Mouse (Mus musculus) G1E (cell line): ENCODE results near the gene Zc3hav1. TPM values are rescaled to one million over a fixed set of nuclear protein-coding genes. Genes with fewer than 3 reads are reported as not detected.

Source experiments
- ATAC-seq: 2 replicates; pipeline ENCODE4 v1.8.0; 2016; ENCODE audit warnings: mild to moderate bottlenecking; ENCODE audit not compliant: insufficient number of reproducible peaks, poor library complexity, low FRiP score, severe bottlenecking; ENCODE audit errors: extremely low read depth
- DNase-seq: peaks from one replicate; pipeline ENCODE4 v3.0.0; 2012; ENCODE audit warnings: low spot score
- H3K27me3 ChIP-seq: 2 replicates; pipeline ENCODE4 v1.6.1; 2012; ENCODE audit warnings: mild to moderate bottlenecking, low read length, inconsistent platforms; ENCODE audit not compliant: insufficient read depth
- H3K36me3 ChIP-seq: replicated peaks from 2 replicates; pipeline ENCODE3; 2012; ENCODE audit warnings: mild to moderate bottlenecking, inconsistent platforms
- H3K4me1 ChIP-seq: 2 replicates; pipeline ENCODE4 v1.6.1; 2012; ENCODE audit warnings: low read depth, low read length, inconsistent platforms, mixed read lengths; ENCODE audit not compliant: insufficient read depth
- H3K4me3 ChIP-seq: 2 replicates; pipeline ENCODE4 v1.5.1; 2012; ENCODE audit warnings: low read depth, mild to moderate bottlenecking, inconsistent platforms, low read length, moderate library complexity, mixed read lengths
- H3K9me3 ChIP-seq: replicated peaks from 2 replicates; pipeline ENCODE4 v1.6.1; 2012; ENCODE audit warnings: inconsistent platforms
- CTCF ChIP-seq: IDR thresholded peaks from 2 replicates; pipeline ENCODE4 v1.5.1; 2012; ENCODE audit warnings: low read depth, low read length, inconsistent platforms, mixed read lengths
- GATA1 ChIP-seq: IDR thresholded peaks from 2 replicates; pipeline ENCODE4 v1.6.1; 2012; ENCODE audit warnings: borderline replicate concordance, low read length, inconsistent platforms, mixed read lengths
- GATA2 ChIP-seq: IDR thresholded peaks from 2 replicates; pipeline ENCODE4 v1.6.1; 2012; ENCODE audit warnings: low read depth, low read length, inconsistent platforms, borderline replicate concordance
- POLR2AphosphoS5 ChIP-seq: IDR thresholded peaks from 2 replicates; pipeline ENCODE4 v1.6.1; 2012; ENCODE audit warnings: low read depth, low read length, inconsistent platforms; ENCODE audit not compliant: insufficient replicate concordance
- TAL1 ChIP-seq: conservative IDR thresholded peaks from 2 replicates; pipeline ENCODE4 v1.6.1; 2012; ENCODE audit warnings: low read depth, low read length, inconsistent platforms, mixed read lengths
- polyA plus RNA-seq: library from polyadenylated mRNA; stranded (reverse); fragments of >175 nt; gene quantifications from 2 replicates; pipeline ENCODE4 v1.2.3, GENCODE M21; 2012
- total RNA-seq, 2 experiments: library from RNA; stranded (forward) in 1 of 2; stranded (reverse) in 1 of 2; fragments of 200-1000 nt in 1 of 2; fragments of >200 nt in 1 of 2; fragmentation: Nextera tagmentation in 1 of 2; gene quantifications; 2 replicates each; pipeline ENCODE4 v1.2.3; 2014 to 2017

Zc3hav1 gene
- total and polyA plus RNA-seq, 3 experiments = 45.8 to 217 (median 112) TPM

- ATAC-seq = no peak
- H3K4me1 ChIP-seq = peaks cover 55% of the 10 kb centered on the region
Measured at GRCm38 (mm10) chr6:38337951-38338350, 16.5 kb downstream of the Zc3hav1 start.

GRCm38 (mm10) chr6:38337166-38337705 lies 17.2 kb downstream of the Zc3hav1 start:
- Histone ChIP-seq H3K4me3 (no peak overlapping the region), H3K36me3 (peaks cover 87% of the 10 kb centered on the region), H3K27me3 (no peaks in the 10 kb centered on the region), H3K4me1 (peaks cover 49% of the 10 kb centered on the region), H3K9me3 (no peaks in the 10 kb centered on the region)
- ATAC-seq (no peak), DNase-seq (no peak)
- no peak for TF ChIP-seq CTCF
- TF ChIP-seq GATA1 = no peak
- TF ChIP-seq POLR2AphosphoS5 = no peak
- TF ChIP-seq TAL1 = no peak
- TF ChIP-seq GATA2 = no peak

More at GRCm38 (mm10) chr6:38337951-38338350, 16.5 kb downstream of the Zc3hav1 start:
- no peaks in the 10 kb centered on the region for H3K27me3 ChIP-seq
- TF ChIP-seq GATA1 = no peak
- TF ChIP-seq GATA2 = no peak
- TF ChIP-seq TAL1 = no peak
- TF ChIP-seq POLR2AphosphoS5 = no peak
- no peak for TF ChIP-seq CTCF
- H3K36me3 ChIP-seq = peaks cover 82% of the 10 kb centered on the region
- no peaks in the 10 kb centered on the region for H3K9me3 ChIP-seq
- no peak for DNase-seq
- H3K4me3 ChIP-seq = no peak overlapping the region

GRCm38 (mm10) chr6:38335264-38335663 lies 19.1 kb downstream of the Zc3hav1 start:
- TF ChIP-seq GATA1 (no peak), TAL1 (no peak), CTCF (no peak), GATA2 (no peak), POLR2AphosphoS5 (no peak)
- H3K27me3 ChIP-seq = no peaks in the 10 kb centered on the region
- ATAC-seq (no peak), DNase-seq (no peak)
- H3K9me3 ChIP-seq = no peaks in the 10 kb centered on the region
- H3K4me3 ChIP-seq = no peak overlapping the region
- H3K4me1 ChIP-seq = peaks cover 31% of the 10 kb centered on the region
- H3K36me3 ChIP-seq = peaks cover 95% of the 10 kb centered on the region

DNA sequence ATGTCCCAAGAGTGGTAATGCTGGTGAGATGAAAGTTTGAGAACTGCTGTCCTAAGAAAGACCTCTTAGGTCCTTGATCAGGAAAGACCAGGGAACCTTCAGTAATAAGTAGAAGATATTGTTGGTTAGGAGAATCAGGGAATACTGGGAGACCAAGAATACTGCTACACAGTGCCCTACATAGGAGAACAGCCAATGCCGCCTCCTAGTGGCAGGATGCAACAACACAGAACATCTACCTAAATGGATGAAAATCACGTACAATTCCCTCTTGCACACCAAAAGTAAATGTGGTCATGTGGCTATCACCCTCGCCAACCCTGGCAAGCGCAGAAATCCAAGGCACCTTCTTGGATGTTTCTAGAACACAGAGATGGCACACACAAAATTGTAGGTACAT lies 27.8 kb downstream of the Zc3hav1 start:
- TF ChIP-seq GATA2 = no peak
- TF ChIP-seq CTCF = peak; percentile 41
- TF ChIP-seq POLR2AphosphoS5 = no peak
- Histone ChIP-seq H3K4me3 (no peak overlapping the region), H3K9me3 (peaks cover 17% of the 10 kb centered on the region), H3K4me1 (no peaks in the 10 kb centered on the region), H3K27me3 (no peaks in the 10 kb centered on the region), H3K36me3 (peaks cover 88% of the 10 kb centered on the region)
- no peak for ATAC-seq
- DNase-seq = no peak

GRCm38 (mm10) chr6:38320621-38321020 lies 33.8 kb downstream of the Zc3hav1 start:
- DNase-seq (no peak), ATAC-seq (no peak)
- Histone ChIP-seq H3K36me3 (peaks cover 94% of the 10 kb centered on the region), H3K27me3 (no peaks in the 10 kb centered on the region), H3K4me1 (peaks cover 21% of the 10 kb centered on the region), H3K4me3 (no peak overlapping the region), H3K9me3 (peaks cover 40% of the 10 kb centered on the region)
- TF ChIP-seq POLR2AphosphoS5 (no peak), GATA2 (no peak), TAL1 (no peak), CTCF (no peak), GATA1 (no peak)

- no peak overlapping the region for H3K4me3 ChIP-seq
- TF ChIP-seq GATA2 (no peak), CTCF (no peak), TAL1 (no peak), POLR2AphosphoS5 (no peak), GATA1 (no peak)
- H3K4me1 ChIP-seq = peaks cover 26% of the 10 kb centered on the region
- H3K27me3 ChIP-seq = no peaks in the 10 kb centered on the region
- peak; percentile 49; the same call in 1 of the 2 replicates for ATAC-seq
- peaks cover 96% of the 10 kb centered on the region for H3K36me3 ChIP-seq
- peak; percentile 6 for DNase-seq
- H3K9me3 ChIP-seq = peaks cover 17% of the 10 kb centered on the region
Measured at GRCm38 (mm10) chr6:38316050-38316449, 38.4 kb downstream of the Zc3hav1 start.
